Mouse (Mus musculus): Measurements from ENCODE around the gene Ccl1. TPM values are rescaled to one million over a fixed set of nuclear protein-coding genes. Genes with fewer than 3 reads are reported as not detected.

Ccl1 gene
- polyA plus RNA-seq (2017; shearing (Covaris generic)): 3.4 TPM

GRCm38 (mm10) chr11:82305590-82305989, at the start of gene Ccl1:
TSS of gene Ccl1 (minus strand) at chr11:82305690.

Other genes starting within 250 kb of the Ccl1 start
- not detected for gene Ccl11, start 247.9 kb downstream of the Ccl1 start, polyA plus RNA-seq (2017; shearing (Covaris generic))
- gene Ccl12, start 203.8 kb downstream of the Ccl1 start, polyA plus RNA-seq (2017; shearing (Covaris generic)): not detected
- not detected for gene Ccl8, start 190.5 kb downstream of the Ccl1 start, polyA plus RNA-seq (2017; shearing (Covaris generic))
- not detected for gene Tmem132e, start 83.2 kb upstream of the Ccl1 start, polyA plus RNA-seq (2017; shearing (Covaris generic))

Data from activated CD4-positive, CD25-positive, alpha-beta regulatory T cell, adult 9 weeks (primary cell).